Mouse (Mus musculus) mouse embryonic stem cell (cell line): ENCODE measurements around the gene Pitpna.

Experiments used
- in situ Hi-C, 2 experiments: fragments of 300-500 bp; cut with MboI; formaldehyde crosslinking; loops; 1 replicate in 1 of 2; 3 replicates in 1 of 2; pipeline ENCODE4 v1.14.3; 2019 to 2020; ENCODE audit warnings: low sequenced_read_pairs in 2 of 2, low pct_unique_long_range_greater_than_20kb in 1 of 2, mixed read lengths in 1 of 2; ENCODE audit not compliant: unreplicated experiment in 1 of 2

Pitpna gene

GRCm38 (mm10) chr11:75560530-75561409, 27.1 kb upstream of the Pitpna start:
- in situ Hi-C loops: no loop called here

- in situ Hi-C loops: no loop called here
Observed at GRCm38 (mm10) chr11:75561410-75561791, 26.5 kb upstream of the Pitpna start.

DNA sequence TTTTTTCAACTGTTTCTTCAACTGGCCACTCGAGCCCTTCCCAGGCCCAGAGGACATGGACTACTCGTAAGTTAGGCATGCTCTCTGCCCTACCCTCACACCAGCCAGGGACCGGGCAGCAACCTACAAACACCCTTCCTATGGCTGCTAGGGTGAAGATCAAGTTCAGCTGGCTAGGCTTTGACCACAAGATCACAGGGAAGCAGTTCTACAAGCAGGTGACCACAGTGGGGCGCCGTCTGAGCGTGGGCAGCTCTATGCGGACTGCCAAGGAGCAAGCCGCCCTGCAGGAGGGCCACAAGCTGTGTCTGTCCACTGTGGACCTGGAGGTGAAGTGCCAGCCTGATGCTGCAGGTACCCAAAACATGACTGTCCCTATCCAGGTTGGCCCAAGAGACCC, 25.1 kb upstream of the Pitpna start:
- in situ Hi-C loops: no loop called here

- in situ Hi-C loops: no loop called here
Observed at GRCm38 (mm10) chr11:75563851-75564548, 23.9 kb upstream of the Pitpna start.

- in situ Hi-C loops: no loop called here
Observed at GRCm38 (mm10) chr11:75565849-75566248, 22.0 kb upstream of the Pitpna start.

- in situ Hi-C loops: no loop called here
Observed at GRCm38 (mm10) chr11:75566276-75567196, 21.4 kb upstream of the Pitpna start.

- in situ Hi-C loops: no loop called here
Observed at GRCm38 (mm10) chr11:75567346-75568114, 20.4 kb upstream of the Pitpna start.

DNA sequence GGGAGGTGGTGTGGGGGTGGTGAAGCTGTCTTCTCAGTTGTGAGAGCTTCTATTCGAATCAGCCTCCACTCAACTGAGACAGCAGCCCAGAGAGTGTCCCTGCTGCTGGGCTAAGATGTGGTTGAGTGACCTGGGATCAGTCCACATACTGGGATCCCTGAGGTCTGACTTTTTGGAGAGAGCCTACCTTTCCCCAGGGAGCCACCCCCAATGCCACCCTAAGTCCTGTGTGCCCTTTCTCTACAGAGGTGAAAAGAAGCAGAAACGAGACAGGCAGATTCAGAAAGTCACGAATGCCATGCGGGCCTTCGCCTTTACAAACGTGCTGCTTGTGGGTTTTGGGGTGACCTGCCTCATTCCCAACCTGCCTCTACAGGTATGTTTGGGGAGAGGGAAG, 19.8 kb upstream of the Pitpna start:
- in situ Hi-C loops: no loop called here

- in situ Hi-C loops: no loop called here
Observed at GRCm38 (mm10) chr11:75568962-75569361, 18.9 kb upstream of the Pitpna start.

DNA sequence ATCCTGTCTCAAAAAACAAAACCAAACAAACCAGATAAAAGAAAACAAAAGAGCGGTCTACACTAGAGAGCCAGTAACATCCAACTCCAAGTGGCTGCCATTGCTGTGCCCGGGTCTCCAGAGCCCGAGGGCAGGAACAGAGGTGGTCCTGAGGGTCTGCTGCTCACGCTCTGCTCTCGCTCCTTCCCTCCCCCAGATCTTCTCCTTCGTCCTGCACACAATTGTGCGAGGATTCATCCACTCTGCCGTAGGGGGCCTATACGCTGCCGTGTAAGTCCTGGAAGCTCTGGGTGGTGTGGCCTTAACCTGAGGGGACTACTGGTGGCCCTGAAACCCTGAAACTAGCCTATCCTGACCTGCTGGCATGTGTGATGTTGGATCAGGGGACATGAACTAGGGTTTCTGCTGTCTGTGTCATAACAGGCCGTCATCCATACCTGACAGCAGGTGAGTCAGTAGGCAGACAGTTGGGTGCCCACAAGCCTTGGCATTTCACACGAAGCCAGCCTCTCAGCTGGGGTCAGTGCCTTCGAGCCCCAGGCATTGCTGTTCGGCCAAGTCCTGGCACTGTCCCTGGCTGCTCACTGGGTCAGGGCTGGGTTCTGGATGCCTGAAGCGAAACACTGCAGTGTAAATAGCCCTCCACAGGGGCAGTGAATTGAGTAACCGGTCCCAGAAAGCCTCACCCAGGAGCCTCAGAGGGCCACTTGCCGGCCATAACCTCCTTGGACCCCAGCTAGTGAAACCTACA, 17.3 kb upstream of the Pitpna start:
- in situ Hi-C loops: loop anchor here in 1 of 2 experiments (5.0 kb wide), 1 partner anchor 38 kb away; the partner anchor contains the start of gene Slc43a2

DNA sequence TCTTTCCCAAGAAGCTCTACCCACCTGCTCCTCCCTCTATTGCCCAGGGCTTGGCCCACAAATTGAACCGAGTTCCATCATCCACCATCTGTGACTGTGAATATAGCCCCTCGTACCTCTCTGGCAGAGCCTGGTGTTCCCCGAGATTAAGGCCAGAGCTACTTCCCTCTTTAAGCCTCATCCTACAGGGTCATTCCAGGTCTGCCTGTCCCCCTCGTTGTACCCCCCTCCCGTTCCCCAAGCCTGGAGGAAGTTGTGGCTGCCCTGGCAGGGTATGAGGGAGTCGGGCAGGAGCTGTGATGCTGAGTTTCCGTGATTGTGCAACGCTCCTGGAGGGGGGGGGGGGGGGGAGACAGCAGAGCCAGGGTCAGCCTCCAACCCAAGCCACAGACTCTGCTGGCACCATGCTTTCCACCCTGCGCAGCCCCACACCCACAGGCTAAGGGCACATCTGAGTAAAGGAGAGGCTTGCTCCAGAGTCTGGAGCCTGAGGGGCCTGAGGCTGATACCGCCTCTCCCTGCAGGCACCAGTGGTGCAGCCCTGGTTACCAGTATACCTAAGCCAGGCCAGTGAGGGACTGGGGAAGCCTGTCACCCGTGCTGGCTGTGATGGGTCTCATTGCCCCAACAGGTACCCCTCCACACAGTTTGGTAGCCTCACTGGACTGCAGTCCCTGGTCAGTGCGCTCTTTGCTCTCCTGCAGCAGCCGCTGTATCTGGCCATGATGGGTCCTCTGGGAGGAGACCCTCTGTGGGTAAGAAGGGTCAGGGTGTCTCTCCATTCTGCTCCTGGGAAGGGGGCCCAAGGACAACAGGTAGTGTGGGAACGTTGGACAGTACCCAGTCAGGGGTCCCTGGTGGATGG, 16.5 kb upstream of the Pitpna start:
- in situ Hi-C loops: loop anchor here in 1 of 2 experiments (5.0 kb wide), 1 partner anchor 39 kb away; the partner anchor contains the start of gene Slc43a2

- in situ Hi-C loops: loop anchor here in 1 of 2 experiments (5.0 kb wide), 1 partner anchor 40 kb away; the partner anchor contains the start of gene Slc43a2
Observed at GRCm38 (mm10) chr11:75572301-75572791, 15.6 kb upstream of the Pitpna start.

- in situ Hi-C loops: loop anchor here in 1 of 2 experiments (5.0 kb wide), 1 partner anchor 41 kb away; the partner anchor contains the start of gene Slc43a2
Observed at GRCm38 (mm10) chr11:75572854-75573650, 14.8 kb upstream of the Pitpna start.

- in situ Hi-C loops: loop anchor here in 1 of 2 experiments (5.0 kb wide), 1 partner anchor 42 kb away; the partner anchor contains the start of gene Slc43a2
Observed at GRCm38 (mm10) chr11:75574378-75575123, 13.3 kb upstream of the Pitpna start.
